Mouse (Mus musculus): ENCODE results near the gene Slamf1. TPM values are rescaled to one million over a fixed set of nuclear protein-coding genes. Genes with fewer than 3 reads are reported as not detected.

Slamf1 gene
- under 1 TPM; 0.47 to 0.64 TPM for total RNA-seq (2021)
- long read RNA-seq, experiment 1: 0 reads
- long read RNA-seq, experiment 2: 0 reads

DNA sequence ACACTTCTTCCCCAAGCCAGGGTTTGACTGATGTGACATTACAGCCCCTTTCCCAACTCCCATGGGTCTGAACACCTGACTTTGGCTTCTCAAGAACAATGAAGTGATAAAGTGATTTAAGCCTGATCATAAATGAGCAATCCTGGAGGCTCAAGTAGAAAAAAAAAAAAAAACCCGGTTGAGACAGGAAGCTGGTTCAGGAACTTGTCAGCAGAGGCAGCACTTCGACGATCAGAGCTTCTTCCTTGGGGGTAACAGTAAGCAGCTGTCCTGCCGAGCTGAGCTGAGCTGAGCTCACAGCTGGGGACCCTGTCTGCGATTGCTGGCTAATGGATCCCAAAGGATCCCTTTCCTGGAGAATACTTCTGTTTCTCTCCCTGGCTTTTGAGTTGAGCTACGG is at the start of gene Slamf1:
Gene Slamf1 (plus strand): TSS at position 230 of the 400 bp plus-strand sequence.
- peak in 1 of 2 experiments; percentile 7 for DNase-seq

DNA sequence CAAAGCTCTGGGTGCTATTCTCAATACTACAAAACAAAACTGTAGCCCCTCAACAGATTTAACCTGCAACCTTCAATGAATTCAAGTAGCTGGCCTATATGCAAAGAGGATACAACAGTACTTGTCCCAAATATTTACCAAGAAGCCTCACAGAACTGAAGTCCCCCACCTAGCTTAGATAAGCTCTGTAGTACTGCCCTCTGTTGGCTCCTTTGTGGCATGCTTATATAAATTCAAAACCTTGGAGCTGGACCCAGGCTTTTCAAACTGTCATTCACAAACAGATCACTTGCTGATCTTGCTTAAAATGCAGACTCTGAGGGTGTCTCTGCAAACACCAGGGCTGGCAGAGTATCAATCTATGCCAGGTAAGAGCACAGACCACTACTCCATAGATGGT is 35.7 kb upstream of the Slamf1 start:
- no peak for DNase-seq

DNA sequence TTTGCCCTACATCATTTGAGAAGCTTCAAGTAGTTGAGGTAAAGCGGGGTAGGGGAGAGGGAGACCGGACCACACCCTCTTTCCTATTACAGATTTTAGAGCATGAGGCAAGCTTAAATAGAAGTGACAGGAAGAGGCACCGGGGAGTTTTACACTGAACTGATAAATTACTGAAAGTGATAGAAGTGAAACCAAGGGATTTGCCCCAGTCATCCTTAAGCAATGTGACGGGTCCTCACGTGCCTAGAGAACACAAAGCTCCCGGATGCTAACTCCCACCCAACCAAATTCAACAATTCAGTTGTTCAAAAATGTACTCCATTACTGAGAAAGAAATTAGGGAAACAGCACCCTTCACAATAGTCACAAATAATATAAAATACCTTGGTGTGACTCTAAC is 32.0 kb upstream of the Slamf1 start:
- no peak for DNase-seq

DNA sequence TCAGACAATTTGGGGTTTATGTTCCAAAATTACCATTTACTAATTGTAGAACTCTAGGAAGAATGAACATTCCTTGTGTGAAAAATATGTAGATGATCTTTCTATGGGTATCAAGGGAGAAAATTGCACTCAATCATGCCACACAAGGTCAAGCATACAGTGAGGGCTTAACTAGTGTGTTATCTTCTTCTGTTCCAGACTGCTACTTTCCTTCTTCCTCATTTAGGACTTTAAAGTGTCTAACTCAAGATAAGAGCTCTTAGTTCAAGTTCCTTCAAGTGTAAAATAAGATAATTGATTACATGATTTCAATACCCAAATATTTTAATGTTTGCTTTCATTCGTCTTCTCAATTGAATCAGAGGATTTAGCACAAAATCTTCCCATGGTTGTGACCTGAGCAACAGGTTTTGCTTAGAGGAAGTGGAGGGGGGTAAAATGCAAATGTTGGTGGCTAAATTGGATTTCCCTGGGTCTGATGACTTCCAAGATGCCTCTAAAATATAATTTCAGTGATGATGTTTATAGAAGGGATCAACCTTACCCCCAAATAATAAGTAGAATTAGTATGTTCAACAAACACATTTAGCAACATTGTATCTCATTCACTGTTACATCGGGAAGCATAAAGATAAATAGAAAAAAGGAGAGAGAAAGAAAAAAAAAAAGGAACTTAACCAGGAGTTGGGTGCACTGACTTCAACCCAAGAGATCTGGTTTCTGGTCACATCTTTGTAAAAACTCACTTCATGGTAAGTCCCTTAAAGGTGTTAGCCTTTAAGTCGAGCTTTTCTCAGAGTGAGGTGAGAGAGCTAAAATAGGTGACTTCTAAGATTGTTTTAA is 18.6 kb upstream of the Slamf1 start:
- no peak for DNase-seq

DNA sequence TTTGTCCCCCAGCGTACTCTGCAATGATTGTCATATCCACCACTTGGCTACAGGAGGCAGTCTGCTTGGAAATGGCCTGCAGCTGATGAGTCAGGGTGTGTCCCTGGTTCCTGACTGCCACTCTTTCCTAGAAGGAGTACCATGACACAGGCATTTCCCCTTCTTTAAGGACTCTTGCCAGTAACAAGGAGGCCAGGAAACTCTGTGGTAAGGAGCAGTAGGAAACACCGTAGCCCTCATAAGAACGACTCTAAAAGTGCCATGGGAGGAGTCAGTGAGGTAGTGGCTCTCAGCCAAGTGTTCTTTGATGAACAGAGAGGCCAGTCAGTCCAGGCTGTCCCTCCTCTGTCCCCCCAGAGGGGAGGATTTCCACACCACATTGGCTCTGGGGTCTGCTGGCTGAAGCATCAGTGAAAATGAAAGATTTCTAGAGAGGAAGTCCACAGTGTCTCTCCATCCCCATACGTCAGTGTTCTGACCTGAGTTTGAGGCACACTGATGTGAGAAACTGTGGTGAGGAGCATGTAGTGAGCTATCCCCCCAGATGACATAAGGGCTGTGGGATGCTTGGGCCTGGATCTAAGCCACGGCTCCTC is 5.0 kb upstream of the Slamf1 start:
- no peak for DNase-seq

DNA sequence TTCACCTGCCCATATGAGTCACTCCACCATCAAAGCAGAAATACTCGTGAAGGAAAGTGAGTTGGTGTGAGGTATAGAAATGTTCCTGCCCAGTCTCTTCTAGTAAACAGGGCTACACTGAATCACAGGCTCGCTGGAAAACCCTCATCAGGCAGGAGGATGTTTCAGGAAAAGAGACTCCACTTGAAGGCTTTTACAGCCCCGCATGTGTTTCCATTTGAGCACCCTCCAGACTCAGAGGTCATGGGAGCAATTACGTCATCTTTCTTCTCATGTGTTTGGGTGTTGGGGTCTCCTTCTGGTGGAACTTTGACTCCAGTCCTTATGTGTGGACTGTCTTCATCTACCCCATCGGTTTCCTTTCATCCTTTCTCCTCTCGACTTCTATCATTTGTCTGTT is 4.1 kb downstream of the Slamf1 start:
- no peak for DNase-seq

DNA sequence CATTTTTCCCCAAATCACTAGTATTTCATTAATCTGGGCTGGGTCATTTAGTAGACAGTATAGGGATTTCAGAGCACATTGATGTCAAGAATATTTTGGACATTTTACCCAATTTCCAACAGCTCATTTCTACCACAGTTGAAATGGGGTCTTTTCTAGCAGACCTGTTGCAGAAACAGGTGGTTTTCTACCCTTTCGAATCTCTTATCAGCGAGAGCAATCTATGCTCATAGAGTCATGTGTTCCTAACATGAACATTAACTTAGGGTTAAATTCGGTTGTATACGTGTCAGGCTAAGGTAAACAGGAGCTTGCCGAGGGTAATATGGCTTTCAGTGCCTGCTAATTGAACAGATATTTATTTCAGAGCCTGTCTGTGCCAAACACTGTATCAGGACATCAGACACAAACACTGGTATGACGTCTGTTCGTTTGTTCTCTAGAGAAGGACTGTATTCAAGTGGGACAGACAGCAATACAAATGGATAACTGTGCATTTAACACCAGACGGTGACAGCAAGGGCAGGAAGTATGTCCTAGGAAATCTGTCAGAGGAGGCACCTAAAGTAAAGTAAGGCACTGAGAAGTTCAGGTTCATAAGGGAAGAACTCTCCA is 5.3 kb downstream of the Slamf1 start:
- no peak for DNase-seq

DNA sequence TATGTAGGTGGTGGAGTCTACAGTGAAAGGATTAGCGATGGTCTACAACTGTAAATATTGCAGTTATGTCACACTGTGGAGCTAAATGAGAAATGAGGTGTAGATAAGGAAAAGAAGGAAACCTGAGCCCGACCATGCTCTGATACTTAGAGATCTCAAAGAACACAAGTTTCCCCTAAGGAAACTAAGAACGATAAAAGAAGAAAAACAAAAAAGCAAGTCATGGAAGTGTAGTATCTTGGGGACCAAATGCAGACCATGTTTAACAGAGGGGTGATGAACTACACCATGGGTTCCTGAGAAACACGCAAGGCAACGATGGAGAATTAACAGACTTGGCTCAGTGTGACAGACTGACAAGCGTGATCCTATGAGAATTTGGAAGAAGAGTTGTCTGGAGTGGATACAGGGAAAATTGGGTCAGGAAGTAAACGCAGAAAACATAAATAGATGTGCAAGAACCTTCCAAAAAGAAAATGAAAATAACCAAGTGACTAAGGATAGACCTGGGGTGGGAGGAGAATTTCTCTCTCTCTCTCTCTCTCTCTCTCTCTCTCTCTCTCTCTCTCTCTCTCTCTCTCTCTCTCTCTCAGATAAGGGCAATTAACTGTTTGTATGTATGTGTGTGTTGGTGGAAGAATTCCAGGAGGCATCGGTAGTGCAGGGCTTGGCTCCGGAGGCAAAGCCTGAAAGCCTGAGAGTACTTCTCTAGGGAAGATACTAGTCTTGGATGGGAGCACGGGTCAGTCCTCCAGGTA is 6.5 kb downstream of the Slamf1 start:
- no peak for DNase-seq

DNA sequence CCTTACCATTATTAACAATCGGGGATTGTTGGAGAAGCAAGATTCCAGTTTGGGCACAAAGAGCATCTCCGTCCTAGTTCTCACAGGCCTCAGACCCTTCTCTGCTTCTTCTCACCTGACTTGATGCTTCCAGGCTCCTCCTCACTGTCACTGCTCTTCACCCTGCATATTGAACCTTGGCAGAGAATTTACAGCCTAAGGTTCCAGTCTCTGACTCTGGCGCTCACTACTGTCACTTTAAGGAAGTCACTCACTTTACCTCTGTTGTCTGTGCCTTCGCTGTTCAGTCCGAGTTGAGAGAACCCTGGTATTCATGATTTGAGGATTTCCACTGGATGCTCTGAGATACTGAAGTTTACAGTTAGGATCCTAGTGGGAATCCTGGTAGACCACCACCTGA is 7.3 kb downstream of the Slamf1 start:
- DNase-seq: no peak

DNA sequence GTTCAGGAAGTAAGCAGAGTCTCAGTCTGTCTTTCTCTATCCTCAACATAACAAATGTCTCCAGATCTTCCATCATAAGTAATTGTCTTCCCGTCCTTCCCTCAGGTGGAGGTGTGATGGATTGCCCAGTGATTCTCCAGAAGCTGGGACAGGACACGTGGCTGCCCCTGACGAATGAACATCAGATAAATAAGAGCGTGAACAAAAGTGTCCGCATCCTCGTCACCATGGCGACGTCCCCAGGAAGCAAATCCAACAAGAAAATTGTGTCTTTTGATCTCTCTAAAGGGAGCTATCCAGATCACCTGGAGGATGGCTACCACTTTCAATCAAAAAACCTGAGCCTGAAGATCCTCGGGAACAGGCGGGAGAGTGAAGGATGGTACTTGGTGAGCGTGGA is 7.8 kb downstream of the Slamf1 start:
- DNase-seq: no peak

DNA sequence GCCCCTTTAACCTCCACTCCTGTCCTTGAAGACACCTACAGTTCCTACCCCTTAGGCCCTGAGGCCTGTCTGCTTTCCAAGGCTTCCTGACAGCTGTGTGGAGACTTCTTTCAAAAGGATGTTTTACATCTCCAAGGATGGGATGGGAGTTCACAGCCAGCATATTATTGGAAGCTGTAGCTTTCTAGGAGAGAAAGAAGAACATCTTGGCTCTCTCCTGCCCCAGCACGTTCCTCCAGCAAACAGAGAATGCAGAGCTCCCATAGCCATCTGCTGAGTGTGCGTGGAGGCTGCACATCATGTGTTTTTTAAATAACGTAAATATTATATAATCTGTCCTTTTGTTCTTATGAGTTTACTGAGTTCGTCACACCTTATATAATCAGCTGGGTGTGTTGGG is 8.9 kb downstream of the Slamf1 start:
- no peak for DNase-seq

DNA sequence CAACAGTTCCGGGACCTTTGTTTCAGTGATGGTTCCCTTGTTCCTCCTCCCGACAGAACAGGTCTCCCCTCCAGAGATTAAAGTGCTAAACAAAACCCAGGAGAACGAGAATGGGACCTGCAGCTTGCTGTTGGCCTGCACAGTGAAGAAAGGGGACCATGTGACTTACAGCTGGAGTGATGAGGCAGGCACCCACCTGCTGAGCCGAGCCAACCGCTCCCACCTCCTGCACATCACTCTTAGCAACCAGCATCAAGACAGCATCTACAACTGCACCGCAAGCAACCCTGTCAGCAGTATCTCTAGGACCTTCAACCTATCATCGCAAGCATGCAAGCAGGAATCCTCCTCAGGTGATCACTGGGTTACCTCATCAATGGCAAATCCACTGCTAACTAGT is 10.1 kb downstream of the Slamf1 start:
- no peak for DNase-seq

DNA sequence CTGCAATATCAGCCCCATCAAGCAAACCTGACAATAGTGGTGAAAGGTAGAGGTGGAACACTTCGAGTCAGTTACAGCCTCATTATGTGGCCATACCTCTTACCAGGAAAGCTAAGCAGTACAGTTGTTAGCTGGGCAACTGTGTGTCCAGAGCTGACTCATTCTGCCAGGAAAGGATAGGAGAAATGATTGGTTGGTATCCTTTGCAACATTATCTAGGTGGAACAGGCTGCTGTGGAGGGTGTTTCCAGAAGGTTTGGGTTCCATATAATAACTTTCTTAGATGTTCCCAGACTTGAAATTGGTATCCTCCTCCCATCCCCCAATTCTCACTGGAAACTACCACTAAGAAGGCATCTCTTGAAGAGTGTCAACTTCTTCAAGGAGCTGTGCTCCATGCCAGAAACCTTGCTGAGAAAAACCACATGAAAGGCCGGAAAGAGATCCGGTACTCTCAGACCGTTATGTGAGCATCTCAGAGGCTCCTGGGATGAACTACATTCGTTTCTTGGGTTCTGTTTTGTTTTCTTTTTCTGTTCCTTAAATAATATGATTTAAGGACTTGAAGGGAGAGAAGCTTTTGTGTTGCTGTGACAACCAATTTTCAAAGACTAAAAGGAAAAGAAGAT is 15.5 kb downstream of the Slamf1 start:
- no peak for DNase-seq

DNA sequence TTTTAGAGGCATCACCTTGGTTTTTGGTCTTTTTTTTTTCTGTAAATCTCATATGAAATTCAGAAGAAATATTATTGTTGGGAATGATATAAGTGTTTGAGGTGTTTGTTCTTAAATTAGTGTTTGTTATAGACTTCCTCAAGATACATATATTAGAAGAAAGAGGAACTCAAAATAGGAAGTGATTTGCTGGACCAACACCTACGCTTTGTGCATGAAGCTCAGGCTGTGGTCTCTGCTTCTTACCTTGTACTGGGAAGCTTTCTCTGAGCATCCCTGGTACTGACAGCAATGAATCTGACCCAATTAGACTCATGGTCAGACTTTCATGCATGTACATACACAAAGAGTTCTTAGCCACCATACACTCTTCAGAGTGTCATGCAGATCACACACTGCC is 18.9 kb downstream of the Slamf1 start:
- no peak for DNase-seq

DNA sequence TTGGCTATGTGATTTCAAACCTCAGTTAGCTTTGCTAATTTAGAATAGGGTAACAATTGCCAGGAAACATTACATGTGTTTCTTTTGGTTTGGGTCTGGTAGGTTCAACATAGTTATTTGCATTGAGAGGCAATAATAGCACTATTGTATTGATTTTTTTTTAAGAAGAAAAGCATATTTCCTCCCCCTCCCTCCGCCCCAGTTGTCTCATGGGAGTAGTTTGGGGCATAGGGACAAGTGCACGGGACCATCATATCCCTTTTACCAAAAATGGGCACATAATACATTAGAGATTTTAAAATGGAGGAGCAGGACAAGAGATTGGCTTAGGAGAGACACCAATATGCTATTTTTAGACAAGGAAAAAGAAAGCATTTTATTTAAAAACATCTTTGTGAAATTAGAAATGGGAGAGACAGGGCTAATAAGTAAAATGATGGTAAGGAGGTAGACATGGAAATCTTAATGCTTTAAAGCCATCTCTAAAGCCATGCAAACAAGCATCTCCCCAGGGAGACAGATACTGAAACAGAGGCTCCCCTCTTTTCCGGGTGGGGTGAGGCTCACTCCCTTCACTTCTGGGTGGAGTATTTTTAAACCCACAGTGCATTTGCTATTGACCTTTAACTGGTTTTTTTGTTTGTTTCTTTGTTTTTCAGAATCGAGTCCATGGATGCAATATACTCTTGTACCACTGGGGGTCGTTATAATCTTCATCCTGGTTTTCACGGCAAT is 20.5 kb downstream of the Slamf1 start:
- DNase-seq: no peak

DNA sequence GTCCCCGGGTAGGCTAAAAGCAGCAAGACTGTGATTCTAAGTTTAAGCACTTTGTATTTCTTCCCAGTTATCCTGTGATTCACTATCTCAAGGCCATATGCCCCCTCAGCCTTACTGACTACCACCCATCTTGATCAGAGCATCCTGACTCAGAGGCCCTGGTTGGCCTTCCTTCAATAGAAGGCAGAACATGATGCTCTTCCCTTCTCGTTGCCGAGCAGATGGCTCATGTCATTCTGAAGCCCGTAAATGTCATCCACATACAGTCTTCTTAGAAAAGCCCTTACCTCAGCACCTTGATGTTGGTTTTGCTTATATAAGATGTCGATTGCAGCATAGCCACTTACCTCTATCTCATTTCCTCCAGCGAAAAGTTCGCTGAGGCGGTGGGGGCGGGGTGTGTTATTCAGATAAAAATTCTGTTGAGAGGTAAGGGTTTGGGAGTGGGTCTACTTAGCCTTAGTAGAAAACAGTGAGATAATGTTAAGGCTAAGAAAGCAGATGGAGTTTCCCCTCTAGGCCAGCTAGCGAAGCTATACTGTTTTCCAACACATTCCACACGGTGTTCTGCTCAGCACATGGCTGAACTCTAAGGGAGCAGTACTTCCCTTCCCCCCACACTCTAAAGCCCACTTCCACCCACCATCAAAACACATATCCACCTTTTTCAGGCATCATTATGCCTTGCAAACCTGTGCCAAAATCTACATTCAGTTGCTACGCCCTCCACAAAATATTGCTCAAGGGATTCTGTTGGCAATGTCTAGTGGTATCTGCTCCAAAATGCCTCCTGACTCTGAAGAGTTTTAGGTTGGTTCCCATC is 21.7 kb downstream of the Slamf1 start:
- no peak for DNase-seq

DNA sequence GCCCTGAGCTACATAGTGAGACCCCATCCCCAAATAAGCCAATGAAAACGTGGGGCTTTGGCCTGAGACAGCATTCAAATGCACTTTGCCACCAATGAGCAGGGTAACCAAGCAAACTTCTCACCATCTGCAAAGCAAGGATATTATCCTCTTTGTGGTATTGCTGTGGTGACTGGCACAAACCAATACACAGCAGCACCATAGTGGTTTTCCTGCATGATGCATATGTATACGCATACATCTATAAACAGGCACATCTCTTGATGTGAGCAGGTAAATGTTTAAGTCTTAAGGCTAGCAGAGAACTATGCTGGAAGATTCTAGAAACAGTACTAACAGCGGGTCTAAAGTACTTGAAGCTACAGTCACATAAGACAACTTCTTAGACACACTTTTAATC is 22.5 kb downstream of the Slamf1 start:
- no peak for DNase-seq

DNA sequence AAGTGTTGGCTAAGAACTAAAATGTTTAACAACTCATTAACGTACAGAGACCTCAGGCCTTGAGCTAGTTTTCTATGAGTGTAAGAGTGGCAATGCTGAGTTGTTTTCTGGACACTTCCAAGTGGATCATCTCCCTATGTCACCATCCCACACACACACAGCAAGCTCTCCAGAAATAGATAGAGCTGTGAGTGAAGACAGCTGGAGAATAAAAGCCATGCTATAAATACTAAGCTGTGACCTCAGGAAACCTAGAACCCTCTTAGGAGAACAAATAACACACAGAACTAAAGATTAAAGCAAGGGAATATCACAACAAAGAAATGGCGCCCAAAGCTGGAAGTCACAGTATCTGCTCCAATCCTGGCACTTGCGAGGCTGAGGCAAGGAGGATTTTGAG is 24.6 kb downstream of the Slamf1 start:
- DNase-seq: no peak

DNA sequence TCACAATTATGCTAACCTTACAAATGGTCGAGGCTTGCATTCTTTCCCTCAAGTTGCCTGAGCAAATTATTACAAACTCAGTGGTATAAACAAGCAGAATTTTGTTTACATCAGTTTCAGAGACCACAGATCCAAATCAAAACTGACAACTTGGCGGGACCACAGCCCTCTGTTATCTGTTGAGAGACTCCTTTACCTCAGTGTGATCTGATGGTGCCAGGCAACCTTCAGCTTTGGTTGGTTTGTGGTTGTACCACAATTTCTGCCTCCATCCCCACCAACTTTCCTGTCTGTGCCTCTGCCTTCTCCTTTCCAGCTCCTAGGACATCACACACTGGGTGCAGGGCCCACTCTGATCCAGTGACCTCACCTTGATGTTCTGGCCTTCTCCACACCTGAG is 29.3 kb downstream of the Slamf1 start:
- no peak for DNase-seq

DNA sequence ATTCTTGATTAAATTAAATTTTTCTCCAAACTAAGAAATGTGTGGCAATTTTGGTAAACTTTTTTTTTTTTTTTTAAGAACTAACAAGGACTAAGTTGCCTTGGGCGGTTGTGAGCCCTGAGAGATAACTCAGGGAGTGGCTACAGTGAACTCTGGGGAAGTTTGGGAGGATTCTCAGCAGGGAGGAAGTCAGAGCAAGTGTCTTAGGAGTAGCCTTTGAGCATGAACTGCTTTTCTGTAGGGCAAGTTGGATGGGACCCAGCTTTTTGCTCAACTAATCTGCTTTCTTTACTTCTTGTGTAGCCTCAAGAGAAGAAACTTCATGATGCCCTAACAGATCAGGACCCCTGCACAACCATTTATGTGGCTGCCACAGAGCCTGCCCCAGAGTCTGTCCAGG is 30.9 kb downstream of the Slamf1 start:
- DNase-seq: no peak

DNA sequence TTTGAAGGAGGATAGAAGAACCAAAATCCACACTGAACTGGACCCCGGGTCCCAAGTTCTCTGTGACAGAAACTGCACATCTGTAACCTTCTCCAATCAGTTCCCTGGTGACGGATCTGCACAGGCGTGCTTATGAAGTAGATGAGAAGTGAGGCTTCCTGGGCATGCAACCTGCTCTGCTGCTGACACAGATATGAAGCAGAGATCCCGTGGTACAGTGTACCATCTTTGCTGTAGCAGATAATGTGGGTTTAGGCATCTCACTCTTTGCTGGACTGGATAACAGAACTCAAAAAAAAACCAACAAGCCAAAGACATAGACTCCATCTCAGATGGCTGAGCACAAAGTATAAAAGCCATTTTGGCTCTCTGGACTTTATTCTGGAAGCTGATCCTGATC is 32.7 kb downstream of the Slamf1 start:
- no peak for DNase-seq
